Mouse (Mus musculus): Measurements from ENCODE around the gene As3mt.

DNA sequence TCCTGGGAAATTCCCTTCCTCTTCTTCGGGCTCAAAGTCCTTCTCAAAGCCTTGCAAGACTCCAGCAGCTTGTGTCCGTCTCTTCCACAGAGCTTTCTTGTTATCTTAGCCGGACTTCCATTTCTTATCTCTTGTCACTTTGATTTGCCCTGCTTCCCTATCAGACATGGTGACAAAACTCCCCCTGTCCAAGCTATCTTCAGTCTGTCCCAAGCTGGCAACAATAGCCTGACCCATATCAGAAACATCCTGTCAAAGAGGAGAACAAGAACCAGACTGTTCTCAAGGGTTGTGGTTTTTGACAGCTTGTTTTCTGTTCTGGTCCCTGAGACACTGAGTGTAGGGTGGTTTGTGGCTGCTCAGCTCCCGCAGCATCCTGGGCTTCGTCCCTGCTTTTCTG lies 28.0 kb downstream of the As3mt start:
- TF ChIP-seq POLR2A (IDR thresholded peaks at IDR 0.05; ENCODE audit: insufficient read length, low read depth) (no peak), E2F4 (IDR thresholded peaks at IDR 0.05; ENCODE audit: insufficient read depth) (no peak), USF1 (IDR thresholded peaks at IDR 0.05; ENCODE audit: low read depth) (no peak), TCF3 (IDR thresholded peaks at IDR 0.05; ENCODE audit: insufficient read length, low read depth) (no peak), MAX (IDR thresholded peaks at IDR 0.05; ENCODE audit: low read depth) (no peak), POLR2AphosphoS2 (IDR thresholded peaks at IDR 0.05; ENCODE audit: insufficient read length, low read depth) (no peak)

All from myocyte (in vitro differentiated cells).